8 mouse cellular contexts compared by ENCODE assay signal in the genomic region with DNA sequence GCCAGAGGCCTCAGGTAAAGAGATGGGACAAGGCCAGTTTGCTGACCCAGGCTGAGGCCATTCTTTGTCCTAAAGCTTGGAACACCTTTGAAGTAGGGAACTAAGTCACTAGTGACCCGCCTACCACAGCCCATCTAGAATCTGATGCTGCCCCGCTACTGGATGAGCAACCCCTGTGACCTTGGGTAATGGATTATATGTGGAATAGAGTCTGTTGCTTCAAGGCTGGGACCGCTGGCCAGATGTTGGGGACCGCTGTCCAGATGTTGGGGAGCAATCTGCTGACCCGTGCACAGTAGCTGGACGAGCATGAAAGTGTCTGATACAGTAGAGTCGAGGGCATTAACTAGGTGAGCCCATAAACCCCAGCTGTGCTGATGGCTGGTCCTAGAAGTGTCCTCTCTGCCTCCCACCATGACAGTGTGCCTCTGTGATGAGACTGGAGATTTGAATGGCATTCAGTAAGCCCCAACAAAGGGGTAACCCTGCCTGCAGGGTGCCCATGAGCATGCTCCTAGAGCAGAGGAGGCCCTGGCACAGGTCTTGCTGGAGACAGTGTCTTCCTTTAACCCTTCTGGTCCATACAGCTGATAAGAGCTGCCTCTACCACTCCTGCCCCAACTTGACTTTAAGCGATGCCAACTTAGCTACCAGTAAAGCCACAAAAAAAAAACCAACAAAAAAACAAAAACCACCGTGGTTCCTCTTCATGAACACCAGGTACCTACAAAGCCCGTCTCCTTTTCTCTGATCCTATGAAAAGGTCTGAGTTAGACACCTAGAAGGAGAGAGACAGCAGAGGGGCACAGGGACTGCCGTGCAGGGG. TPM values are rescaled to one million over a fixed set of nuclear protein-coding genes. Genes with fewer than 3 reads are reported as not detected.
A peak's percentile ranks its signal among the peaks of the same experiment; 100 is the strongest.
DNase-seq lines count a peak whose midpoint lies in the region; ATAC-seq and TF ChIP-seq lines count a peak whose summit lies in the region.

No protein-coding gene starts in this region.

- H3K4me1 ChIP-seq in heart, embryonic 13.5 days, result peaks cover 72% of the 10 kb centered on the region
- H3K4me1 ChIP-seq in cortical plate, adult 2 months (ENCODE audit: control insufficient read depth, insufficient read depth, low read length), result peaks cover 16% of the 10 kb centered on the region
- H3K4me1 ChIP-seq in heart, postnatal 0 days (ENCODE audit: control insufficient read depth, insufficient read depth), result peaks cover 30% of the 10 kb centered on the region

- no peak for TF ChIP-seq POLR2A in cortical plate, adult 2 months (IDR thresholded peaks at IDR 0.05; ENCODE audit: extremely low read depth, insufficient read depth, low read length)

- peak overlapping the region; percentile 95; the same call in 1 of the 2 replicates for H3K27ac ChIP-seq in heart, embryonic 13.5 days (replicated peaks)
- H3K27ac ChIP-seq in cortical plate, adult 2 months (ENCODE audit: insufficient read depth, low read length), result no peak overlapping the region
- H3K27ac ChIP-seq in heart, postnatal 0 days (ENCODE audit: low read depth), result no peak overlapping the region
- peak overlapping the region; percentile 93 for H3K27ac ChIP-seq in macrophage

- TF ChIP-seq CTCF in cortical plate, adult 2 months (IDR thresholded peaks at IDR 0.05; ENCODE audit: extremely low read depth, insufficient read depth, low read length), result no peak
- TF ChIP-seq CTCF in heart, postnatal 0 days (IDR thresholded peaks at IDR 0.05; ENCODE audit: low read depth), result no peak

- H3K9me3 ChIP-seq in heart, embryonic 13.5 days, result no peaks in the 10 kb centered on the region
- no peaks in the 10 kb centered on the region for H3K9me3 ChIP-seq in heart, postnatal 0 days (replicated peaks; ENCODE audit: control insufficient read depth, low read length)

- no peaks in the 10 kb centered on the region for H3K27me3 ChIP-seq in heart, embryonic 13.5 days (replicated peaks)
- no peaks in the 10 kb centered on the region for H3K27me3 ChIP-seq in heart, postnatal 0 days (ENCODE audit: control insufficient read depth, insufficient read depth, low read length)

- TF ChIP-seq EP300 in heart, postnatal 0 days (IDR thresholded peaks at IDR 0.05; ENCODE audit: low read depth), result no peak

- H3K36me3 ChIP-seq in heart, embryonic 13.5 days, result peaks cover 54% of the 10 kb centered on the region
- H3K36me3 ChIP-seq in heart, postnatal 0 days (replicated peaks; ENCODE audit: control insufficient read depth, insufficient read depth, low read length), result peaks cover 40% of the 10 kb centered on the region
- peaks cover 40% of the 10 kb centered on the region; the same call in 1 of the 2 replicates for H3K36me3 ChIP-seq in macrophage (ENCODE audit: inconsistent target)

- peak overlapping the region; percentile 94 for H3K4me3 ChIP-seq in heart, embryonic 13.5 days
- peak overlapping the region; percentile 49 for H3K4me3 ChIP-seq in cortical plate, adult 2 months (ENCODE audit: insufficient read depth, low read length)
- H3K4me3 ChIP-seq in heart, postnatal 0 days (ENCODE audit: low read depth, low read length), result peak overlapping the region; percentile 89; the same call in 1 of the 2 replicates
- peak overlapping the region; percentile 70 for H3K4me3 ChIP-seq in macrophage (ENCODE audit: inconsistent target)

- intact Hi-C loops in heart, postnatal 36 days (cut with DNase I), result no loop called here

- peak overlapping the region; percentile 98 for H3K9ac ChIP-seq in heart, embryonic 13.5 days
- H3K9ac ChIP-seq in heart, postnatal 0 days (replicated peaks; ENCODE audit: low read depth, low read length), result peak overlapping the region; percentile 88; the same call in 1 of the 2 replicates

- H3K4me2 ChIP-seq in heart, embryonic 13.5 days, result peak overlapping the region; percentile 100
- H3K4me2 ChIP-seq in heart, postnatal 0 days (ENCODE audit: low read depth, low read length), result peak overlapping the region; percentile 90

- WGBS in heart, embryonic 13.5 days, result 79% methylated on average over 11 of the region's 11 CpGs
- 77% methylated on average over 11 of the region's 11 CpGs for WGBS in heart, postnatal 0 days
- 47% methylated on average over 11 of the region's 11 CpGs for WGBS in macrophage (ENCODE audit: missing documents)

- no peak for ATAC-seq in heart, embryonic 13.5 days (ENCODE audit: extremely low read depth, insufficient number of reproducible peaks, low FRiP score, low TSS enrichment)
- no peak for ATAC-seq in heart, postnatal 0 days (ENCODE audit: insufficient read depth, low read depth)

- H3K79me2 ChIP-seq in macrophage (ENCODE audit: inconsistent target), result peaks cover 85% of the 10 kb centered on the region

- no peak for DNase-seq in heart, postnatal 36 days
- no peak for DNase-seq in heart, postnatal 0 days (ENCODE audit: low spot score)
- no peak for DNase-seq in ovary, postnatal 10 days (ENCODE audit: low spot score)
- no peak for DNase-seq in cerebellum, adult 8-10 months
- no peak for DNase-seq in T-cell, adult 2 months (ENCODE audit: low spot score)

RNA-seq across cellular contexts. Expression of a gene that starts 4.3 kb away (rescaled TPM):
- polyA plus RNA-seq in heart, embryonic 13.5 days (2015; fragmentation: Nextera tagmentation; extraction: Ambion mirVana), result 6.5 and 6.8 TPM in 2 replicates
- 10 to 100 TPM; 46.3 to 50.8 TPM for total RNA-seq in heart, postnatal 36 days (2021)
- polyA plus RNA-seq in cortical plate, adult 2 months (2012; rRNA removed), result 284 and 326 TPM in 2 replicates
- total RNA-seq in heart, postnatal 0 days (2014; rRNA removed; ENCODE audit: low replicate concordance), result 27.6 and 38.6 TPM in 2 replicates
- polyA plus RNA-seq in heart, postnatal 0 days (2015; fragmentation: Nextera tagmentation; extraction: Ambion mirVana), result 4.5 and 4.7 TPM in 2 replicates
- total RNA-seq in macrophage (2018; cell fraction: chromatin; rRNA removed), result 100 to 1,000 TPM in 14 of 26 experiments, 10 to 100 TPM in 12; 42.2 to 154 (median 107) TPM
- 100 to 1,000 TPM in 25 of 26 experiments, 10 to 100 TPM in 1; 96.9 to 198 (median 152) TPM for total RNA-seq in macrophage (2018; cell fraction: cytosol; rRNA removed)
- total RNA-seq in macrophage (2018; cell fraction: nucleus; rRNA removed), result 100 to 1,000 TPM in 23 of 26 experiments, 10 to 100 TPM in 3; 84.9 to 292 (median 161) TPM
- polyA plus RNA-seq in macrophage (2018), result 88.9 to 176 TPM (median 99.7 TPM) in 3 replicates

RNA-seq across cellular contexts. Expression of a gene that starts 14.5 kb away (rescaled TPM):
- polyA plus RNA-seq in heart, embryonic 13.5 days (2015; fragmentation: Nextera tagmentation; extraction: Ambion mirVana), result 11.6 and 11.7 TPM in 2 replicates
- total RNA-seq in heart, postnatal 36 days (2021), result 1 to 10 TPM; 1.2 to 1.3 TPM
- polyA plus RNA-seq in cortical plate, adult 2 months (2012; rRNA removed), result 17.8 and 18.0 TPM in 2 replicates
- 6.2 and 9.5 TPM in 2 replicates for total RNA-seq in heart, postnatal 0 days (2014; rRNA removed; ENCODE audit: low replicate concordance)
- polyA plus RNA-seq in heart, postnatal 0 days (2015; fragmentation: Nextera tagmentation; extraction: Ambion mirVana), result 4.6 and 4.8 TPM in 2 replicates
- total RNA-seq in macrophage (2018; cell fraction: chromatin; rRNA removed), result 1 to 10 TPM in 1 of 26 experiments, under 1 TPM in 3, not detected in 22; 0.22 to 2.7 (median 0.32) TPM
- under 1 TPM in 11 of 26 experiments, not detected in 15; under 0.01 to 0.13 (median 0.06) TPM for total RNA-seq in macrophage (2018; cell fraction: cytosol; rRNA removed)
- under 1 TPM in 7 of 26 experiments, not detected in 19; 0.15 to 0.89 (median 0.19) TPM for total RNA-seq in macrophage (2018; cell fraction: nucleus; rRNA removed)
- polyA plus RNA-seq in macrophage (2018), result 0.06 TPM in 2 of 3 replicates, not detected in the other

RNA-seq across cellular contexts. Expression of a gene that starts 19.0 kb away (rescaled TPM):
- polyA plus RNA-seq in heart, embryonic 13.5 days (2015; fragmentation: Nextera tagmentation; extraction: Ambion mirVana), result 27.0 and 29.2 TPM in 2 replicates
- total RNA-seq in heart, postnatal 36 days (2021), result 100 to 1,000 TPM; 185 to 189 TPM
- polyA plus RNA-seq in cortical plate, adult 2 months (2012; rRNA removed), result 1.6 and 1.8 TPM in 2 replicates
- total RNA-seq in heart, postnatal 0 days (2014; rRNA removed; ENCODE audit: low replicate concordance), result 47.5 and 313 TPM in 2 replicates
- polyA plus RNA-seq in heart, postnatal 0 days (2015; fragmentation: Nextera tagmentation; extraction: Ambion mirVana), result 62.2 and 62.4 TPM in 2 replicates
- under 1 TPM in 1 of 26 experiments, not detected in 25; 0.51 TPM for total RNA-seq in macrophage (2018; cell fraction: chromatin; rRNA removed)
- not detected for total RNA-seq in macrophage (2018; cell fraction: cytosol; rRNA removed)
- 1 to 10 TPM in 2 of 26 experiments, not detected in 24; 1.5 to 1.6 TPM for total RNA-seq in macrophage (2018; cell fraction: nucleus; rRNA removed)
- not detected in 3 replicates for polyA plus RNA-seq in macrophage (2018)

RNA-seq across cellular contexts. Expression of a gene that starts 27.8 kb away (rescaled TPM):
- 0.23 TPM in 1 of 2 replicates, not detected in the other for polyA plus RNA-seq in heart, embryonic 13.5 days (2015; fragmentation: Nextera tagmentation; extraction: Ambion mirVana)
- total RNA-seq in heart, postnatal 36 days (2021), result not detected
- polyA plus RNA-seq in cortical plate, adult 2 months (2012; rRNA removed), result not detected in 2 replicates
- total RNA-seq in heart, postnatal 0 days (2014; rRNA removed; ENCODE audit: low replicate concordance), result not detected in 2 replicates
- 0.27 TPM in 1 of 2 replicates, not detected in the other for polyA plus RNA-seq in heart, postnatal 0 days (2015; fragmentation: Nextera tagmentation; extraction: Ambion mirVana)
- total RNA-seq in macrophage (2018; cell fraction: chromatin; rRNA removed), result not detected
- not detected for total RNA-seq in macrophage (2018; cell fraction: cytosol; rRNA removed)
- not detected for total RNA-seq in macrophage (2018; cell fraction: nucleus; rRNA removed)
- polyA plus RNA-seq in macrophage (2018), result not detected in 3 replicates

RNA-seq across cellular contexts. Expression of a gene that starts 46.0 kb away (rescaled TPM):
- polyA plus RNA-seq in heart, embryonic 13.5 days (2015; fragmentation: Nextera tagmentation; extraction: Ambion mirVana), result 77.9 and 81.1 TPM in 2 replicates
- total RNA-seq in heart, postnatal 36 days (2021), result 100 to 1,000 TPM; 439 to 481 TPM
- polyA plus RNA-seq in cortical plate, adult 2 months (2012; rRNA removed), result 106 TPM in 2 replicates
- 121 and 168 TPM in 2 replicates for total RNA-seq in heart, postnatal 0 days (2014; rRNA removed; ENCODE audit: low replicate concordance)
- 179 and 186 TPM in 2 replicates for polyA plus RNA-seq in heart, postnatal 0 days (2015; fragmentation: Nextera tagmentation; extraction: Ambion mirVana)
- total RNA-seq in macrophage (2018; cell fraction: chromatin; rRNA removed), result 10 to 100 TPM in 1 of 26 experiments, 1 to 10 TPM in 14, under 1 TPM in 6, not detected in 5; 0.30 to 11.0 (median 3.0) TPM
- 10 to 100 TPM in 8 of 26 experiments, 1 to 10 TPM in 18; 3.2 to 13.4 (median 5.8) TPM for total RNA-seq in macrophage (2018; cell fraction: cytosol; rRNA removed)
- 10 to 100 TPM in 1 of 26 experiments, 1 to 10 TPM in 22, under 1 TPM in 3; 0.81 to 10.7 (median 2.4) TPM for total RNA-seq in macrophage (2018; cell fraction: nucleus; rRNA removed)
- polyA plus RNA-seq in macrophage (2018), result 4.2 to 14.2 TPM (median 9.9 TPM) in 3 replicates

Comparison
In these comparisons a context has a peak if more than half of its experiments do, and no peak if none do; other contexts are left out.
1. H3K27ac ChIP-seq: peak in heart, embryonic 13.5 days (single experiment) and macrophage (single experiment); none in cortical plate, adult 2 months (single experiment) and heart, postnatal 0 days (single experiment).
2. RNA of a gene that starts 4.3 kb away (polyA plus RNA-seq): 284 to 326 TPM in cortical plate, adult 2 months and 88.9 to 176 TPM in macrophage; 6.5 to 6.8 TPM in heart, embryonic 13.5 days and 4.5 to 4.7 TPM in heart, postnatal 0 days; every median in the first group is over 10 times any median in the second.
3. Peak in every context shown above with its lines, with median percentiles within 50 percentile points of each other: H3K4me3 ChIP-seq.